Mouse (Mus musculus) ES-E14 (cell line): Measurements from ENCODE around the gene Fam181a.

ENCODE experiments used
- CHD2 ChIP-seq: IDR thresholded peaks from 2 replicates; pipeline ENCODE4 v1.6.1; 2014; ENCODE audit warnings: mild to moderate bottlenecking, low read depth, low read length, inconsistent platforms
- MAFK ChIP-seq: IDR thresholded peaks from 2 replicates; pipeline ENCODE4 v1.6.1; 2014; ENCODE audit warnings: mild to moderate bottlenecking, low read depth, low read length, inconsistent platforms; ENCODE audit not compliant: insufficient read depth
- ZC3H11A ChIP-seq: IDR thresholded peaks from 2 replicates; pipeline ENCODE4 v1.6.1; 2012; ENCODE audit warnings: low read depth, mild to moderate bottlenecking, inconsistent platforms, low read length, borderline replicate concordance
- ZNF384 ChIP-seq: IDR thresholded peaks from 2 replicates; pipeline ENCODE4 v1.6.1; 2012; ENCODE audit warnings: low read depth, low read length, inconsistent platforms

DNA sequence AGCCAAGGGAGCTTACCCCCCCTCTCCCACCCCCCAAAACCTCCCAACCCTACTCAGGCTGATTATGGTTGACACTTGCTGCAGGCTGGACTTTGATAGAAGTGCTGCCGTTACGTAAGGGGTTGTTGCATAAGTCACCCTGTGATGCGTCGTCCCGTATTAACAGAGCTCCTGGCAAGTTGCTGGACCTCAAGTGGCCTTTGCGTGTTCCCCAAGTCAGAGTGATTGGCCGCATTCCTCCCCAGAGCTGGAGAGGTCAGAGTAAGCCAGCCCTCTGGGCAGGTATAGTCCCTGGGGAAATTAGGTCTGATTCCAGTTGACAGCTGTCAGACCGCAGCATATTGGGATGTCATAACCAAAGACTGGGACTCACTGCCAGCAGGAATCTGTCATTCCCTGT is 1.1 kb downstream of the Fam181a start:
- TF ChIP-seq MAFK (no peak), ZC3H11A (no peak), ZNF384 (no peak), CHD2 (no peak)
